In genomic region chr15:102471295-102471645, GRCm38 (mm10) we compare ENCODE assay signal across 8 mouse cellular contexts. TPM values are rescaled to one million over a fixed set of nuclear protein-coding genes. Genes with fewer than 3 reads are reported as not detected.
DNase-seq lines count a peak whose midpoint lies in the region; ATAC-seq and TF ChIP-seq lines count a peak whose summit lies in the region.

No protein-coding gene starts in this region.

- peak overlapping the region; percentile 99 for H3K27ac ChIP-seq in lung, embryonic 14.5 days (ENCODE audit: low read depth)
- peak overlapping the region; percentile 93 for H3K27ac ChIP-seq in embryonic facial prominence, embryonic 14.5 days (replicated peaks; ENCODE audit: low read depth, low read length)
- peak overlapping the region; percentile 97 for H3K27ac ChIP-seq in intestine, embryonic 16.5 days (ENCODE audit: low read length)
- peak overlapping the region; percentile 95 for H3K27ac ChIP-seq in neural tube, embryonic 15.5 days (replicated peaks)

- no peak for TF ChIP-seq CTCF in lung, embryonic 14.5 days (IDR thresholded peaks at IDR 0.05; ENCODE audit: low read depth)

- ATAC-seq in lung, embryonic 14.5 days (ENCODE audit: insufficient read depth): no peak
- no peak for ATAC-seq in embryonic facial prominence, embryonic 14.5 days (ENCODE audit: low read depth)
- 0 out of 2 replicates have a peak, but pooled peaks have one; percentile 4 for ATAC-seq in intestine, embryonic 16.5 days
- no peak for ATAC-seq in neural tube, embryonic 15.5 days (ENCODE audit: low FRiP score)

- no peaks in the 10 kb centered on the region for H3K9me3 ChIP-seq in lung, embryonic 14.5 days (ENCODE audit: low read depth, low read length)
- no peaks in the 10 kb centered on the region for H3K9me3 ChIP-seq in embryonic facial prominence, embryonic 14.5 days (ENCODE audit: control insufficient read depth, low read length)
- H3K9me3 ChIP-seq in intestine, embryonic 16.5 days (ENCODE audit: control insufficient read depth, low read length): peaks cover 3% of the 10 kb centered on the region; the same call in 1 of the 2 replicates
- no peaks in the 10 kb centered on the region for H3K9me3 ChIP-seq in neural tube, embryonic 15.5 days (replicated peaks)

- peak overlapping the region; percentile 70 for H3K4me2 ChIP-seq in lung, embryonic 14.5 days
- peak overlapping the region; percentile 75 for H3K4me2 ChIP-seq in embryonic facial prominence, embryonic 14.5 days (ENCODE audit: low read depth, low read length)
- peak overlapping the region; percentile 60; the same call in 1 of the 2 replicates for H3K4me2 ChIP-seq in intestine, embryonic 16.5 days (ENCODE audit: low read depth, low read length)
- peak overlapping the region; percentile 59 for H3K4me2 ChIP-seq in neural tube, embryonic 15.5 days

- peak overlapping the region; percentile 89 for H3K4me3 ChIP-seq in lung, embryonic 14.5 days (ENCODE audit: low read depth, low read length)
- H3K4me3 ChIP-seq in embryonic facial prominence, embryonic 14.5 days (ENCODE audit: low read depth, low read length): peak overlapping the region; percentile 58
- peak overlapping the region; percentile 65 for H3K4me3 ChIP-seq in intestine, embryonic 16.5 days (ENCODE audit: low read length)
- H3K4me3 ChIP-seq in neural tube, embryonic 15.5 days (replicated peaks): peak overlapping the region; percentile 79

- 2% methylated on average over 10 of the region's 10 CpGs for WGBS in lung, embryonic 14.5 days
- WGBS in embryonic facial prominence, embryonic 14.5 days: 0% methylated on average over 10 of the region's 10 CpGs
- 0% methylated on average over 10 of the region's 10 CpGs for WGBS in intestine, embryonic 16.5 days
- WGBS in neural tube, embryonic 15.5 days: 3% methylated on average over 10 of the region's 10 CpGs

- peak overlapping the region; percentile 97 for H3K9ac ChIP-seq in lung, embryonic 14.5 days
- H3K9ac ChIP-seq in embryonic facial prominence, embryonic 14.5 days (ENCODE audit: low read depth, low read length): peak overlapping the region; percentile 82
- peak overlapping the region; percentile 86 for H3K9ac ChIP-seq in intestine, embryonic 16.5 days (ENCODE audit: low read depth, low read length)
- peak overlapping the region; percentile 86 for H3K9ac ChIP-seq in neural tube, embryonic 15.5 days (replicated peaks)

- peaks cover 32% of the 10 kb centered on the region for H3K36me3 ChIP-seq in lung, embryonic 14.5 days (ENCODE audit: insufficient read depth)
- H3K36me3 ChIP-seq in embryonic facial prominence, embryonic 14.5 days (ENCODE audit: control insufficient read depth, insufficient read depth, low read length): peaks cover 33% of the 10 kb centered on the region
- H3K36me3 ChIP-seq in intestine, embryonic 16.5 days (ENCODE audit: control insufficient read depth, insufficient read depth, low read length): peaks cover 8% of the 10 kb centered on the region
- H3K36me3 ChIP-seq in neural tube, embryonic 15.5 days: peaks cover 26% of the 10 kb centered on the region

- DNase-seq in lung, embryonic 14.5 days: no peak
- DNase-seq in lung, postnatal 36 days: no peak
- no peak for DNase-seq in embryonic facial prominence, embryonic 14.5 days (ENCODE audit: low spot score)
- no peak for DNase-seq in layer of hippocampus, postnatal 10 days (ENCODE audit: low spot score in 2 of 2)
- DNase-seq in thymus, postnatal 14 days: no peak
- DNase-seq in kidney, adult 9 months: no peak

- H3K4me1 ChIP-seq in lung, embryonic 14.5 days (ENCODE audit: insufficient read depth): no peaks in the 10 kb centered on the region
- peaks cover 15% of the 10 kb centered on the region for H3K4me1 ChIP-seq in embryonic facial prominence, embryonic 14.5 days (ENCODE audit: control insufficient read depth, insufficient read depth, low read length)
- peaks cover 3% of the 10 kb centered on the region for H3K4me1 ChIP-seq in intestine, embryonic 16.5 days (ENCODE audit: control insufficient read depth, insufficient read depth, low read length)
- peaks cover 17% of the 10 kb centered on the region for H3K4me1 ChIP-seq in neural tube, embryonic 15.5 days

- no peaks in the 10 kb centered on the region for H3K27me3 ChIP-seq in lung, embryonic 14.5 days (ENCODE audit: insufficient read depth, low read length)
- H3K27me3 ChIP-seq in embryonic facial prominence, embryonic 14.5 days (replicated peaks; ENCODE audit: control insufficient read depth, insufficient read depth, low read length): no peaks in the 10 kb centered on the region
- H3K27me3 ChIP-seq in intestine, embryonic 16.5 days (replicated peaks; ENCODE audit: control insufficient read depth, insufficient read depth, low read length): no peaks in the 10 kb centered on the region
- no peaks in the 10 kb centered on the region for H3K27me3 ChIP-seq in neural tube, embryonic 15.5 days (replicated peaks)

RNA-seq across cellular contexts. Expression of gene Pcbp2, which starts 0.9 kb away (rescaled TPM):
- 280 and 281 TPM in 2 replicates for polyA plus RNA-seq in lung, embryonic 14.5 days (2014; fragmentation: Nextera tagmentation; extraction: Ambion mirVana)
- 276 and 279 TPM in 2 replicates for polyA plus RNA-seq in embryonic facial prominence, embryonic 14.5 days (2014; fragmentation: Nextera tagmentation; extraction: Ambion mirVana)
- polyA plus RNA-seq in intestine, embryonic 16.5 days (2015; fragmentation: Nextera tagmentation; extraction: Ambion mirVana): 138 and 152 TPM in 2 replicates
- 117 and 143 TPM in 2 replicates for polyA plus RNA-seq in neural tube, embryonic 15.5 days (2015; fragmentation: Nextera tagmentation; extraction: Ambion mirVana)
- 100 to 1,000 TPM; 418 to 481 TPM for total RNA-seq in layer of hippocampus, postnatal 10 days (2021)

RNA-seq across cellular contexts. Expression of gene Prr13, which starts 12.4 kb away (rescaled TPM):
- polyA plus RNA-seq in lung, embryonic 14.5 days (2014; fragmentation: Nextera tagmentation; extraction: Ambion mirVana): 70.9 and 73.8 TPM in 2 replicates
- 95.9 and 97.6 TPM in 2 replicates for polyA plus RNA-seq in embryonic facial prominence, embryonic 14.5 days (2014; fragmentation: Nextera tagmentation; extraction: Ambion mirVana)
- 173 and 182 TPM in 2 replicates for polyA plus RNA-seq in intestine, embryonic 16.5 days (2015; fragmentation: Nextera tagmentation; extraction: Ambion mirVana)
- polyA plus RNA-seq in neural tube, embryonic 15.5 days (2015; fragmentation: Nextera tagmentation; extraction: Ambion mirVana): 80.9 and 87.7 TPM in 2 replicates
- 10 to 100 TPM; 23.3 to 23.4 TPM for total RNA-seq in layer of hippocampus, postnatal 10 days (2021)

RNA-seq across cellular contexts. Expression of gene Amhr2, which starts 26.1 kb away (rescaled TPM):
- 0.21 and 0.85 TPM in 2 replicates for polyA plus RNA-seq in lung, embryonic 14.5 days (2014; fragmentation: Nextera tagmentation; extraction: Ambion mirVana)
- polyA plus RNA-seq in embryonic facial prominence, embryonic 14.5 days (2014; fragmentation: Nextera tagmentation; extraction: Ambion mirVana): 0.26 and 0.96 TPM in 2 replicates
- 0.75 and 0.88 TPM in 2 replicates for polyA plus RNA-seq in intestine, embryonic 16.5 days (2015; fragmentation: Nextera tagmentation; extraction: Ambion mirVana)
- 0.83 and 1.1 TPM in 2 replicates for polyA plus RNA-seq in neural tube, embryonic 15.5 days (2015; fragmentation: Nextera tagmentation; extraction: Ambion mirVana)
- total RNA-seq in layer of hippocampus, postnatal 10 days (2021): under 1 TPM; 0.42 to 0.75 TPM

RNA-seq across cellular contexts. Expression of gene Gm10337, which starts 32.3 kb away (rescaled TPM):
- polyA plus RNA-seq in lung, embryonic 14.5 days (2014; fragmentation: Nextera tagmentation; extraction: Ambion mirVana): not detected in 2 replicates
- 3.2 and 5.2 TPM in 2 replicates for polyA plus RNA-seq in embryonic facial prominence, embryonic 14.5 days (2014; fragmentation: Nextera tagmentation; extraction: Ambion mirVana)
- 5.5 TPM in 1 of 2 replicates, not detected in the other for polyA plus RNA-seq in intestine, embryonic 16.5 days (2015; fragmentation: Nextera tagmentation; extraction: Ambion mirVana)
- polyA plus RNA-seq in neural tube, embryonic 15.5 days (2015; fragmentation: Nextera tagmentation; extraction: Ambion mirVana): 6.2 and 6.4 TPM in 2 replicates
- not detected for total RNA-seq in layer of hippocampus, postnatal 10 days (2021)

RNA-seq across cellular contexts. Expression of gene Map3k12, which starts 45.6 kb away (rescaled TPM):
- 13.2 and 13.9 TPM in 2 replicates for polyA plus RNA-seq in lung, embryonic 14.5 days (2014; fragmentation: Nextera tagmentation; extraction: Ambion mirVana)
- polyA plus RNA-seq in embryonic facial prominence, embryonic 14.5 days (2014; fragmentation: Nextera tagmentation; extraction: Ambion mirVana): 13.0 and 15.8 TPM in 2 replicates
- polyA plus RNA-seq in intestine, embryonic 16.5 days (2015; fragmentation: Nextera tagmentation; extraction: Ambion mirVana): 9.2 TPM in 2 replicates
- 49.1 and 57.4 TPM in 2 replicates for polyA plus RNA-seq in neural tube, embryonic 15.5 days (2015; fragmentation: Nextera tagmentation; extraction: Ambion mirVana)
- 10 to 100 TPM; 83.2 to 88.9 TPM for total RNA-seq in layer of hippocampus, postnatal 10 days (2021)
